Mouse (Mus musculus) right cerebral cortex, postnatal 36 days (tissue): ENCODE results near the gene Ndufaf7.

Experiments used
- DNase-seq, 2 experiments: peaks; one replicate each; pipeline ENCODE4 v3.0.0; 2022; ENCODE audit warnings: low spot score in 2 of 2, mixed read lengths in 1 of 2

The Ndufaf7 gene

DNA sequence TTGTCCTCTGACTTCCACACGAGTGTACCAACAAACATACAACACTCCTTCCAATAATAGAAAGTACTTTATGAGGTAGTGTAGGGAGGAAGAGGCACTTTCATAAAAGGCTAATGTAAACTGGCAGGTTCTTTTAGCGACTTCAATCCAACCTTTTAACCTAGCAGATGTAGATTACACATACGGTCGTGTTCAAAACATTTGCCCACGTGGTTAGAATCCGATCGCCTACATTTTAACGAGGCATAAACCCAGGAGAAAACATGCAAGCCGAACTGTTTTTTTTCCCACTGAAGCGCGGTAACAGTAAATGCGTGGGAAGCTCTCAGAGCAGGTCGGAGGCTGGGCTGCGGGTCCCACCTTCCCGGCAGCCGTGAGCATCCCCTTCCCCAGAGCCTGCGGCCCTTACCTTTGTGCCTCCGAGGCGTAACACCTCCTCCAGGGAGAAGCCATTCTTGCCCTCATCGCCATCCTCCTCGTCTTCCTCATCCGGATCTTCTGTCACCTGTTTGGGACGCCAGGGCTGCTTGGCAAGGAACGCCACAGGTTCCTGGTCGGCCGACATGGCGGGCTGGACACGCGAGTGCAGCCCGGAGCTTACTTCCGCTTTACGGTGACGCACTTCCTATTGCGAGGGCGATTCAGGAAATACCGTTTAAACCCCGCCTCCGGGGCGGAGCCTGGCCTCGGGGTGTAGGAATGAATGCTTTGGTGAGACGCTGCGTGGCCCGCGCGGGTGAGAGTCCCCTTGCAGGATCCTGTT lies at the start of gene Ndufaf7, which contains the start of gene Cebpz:
TSS of gene Ndufaf7 (plus strand) at position 671 of the 763 bp plus-strand sequence.
TSS of gene Cebpz (minus strand) at position 601 of the 763 bp plus-strand sequence.
- peak; percentile 97 to 98 for DNase-seq

- no peak for DNase-seq
These were observed 48.4 kb upstream of the Ndufaf7 start for GRCm38 (mm10) chr17:78888554-78888953.

DNA sequence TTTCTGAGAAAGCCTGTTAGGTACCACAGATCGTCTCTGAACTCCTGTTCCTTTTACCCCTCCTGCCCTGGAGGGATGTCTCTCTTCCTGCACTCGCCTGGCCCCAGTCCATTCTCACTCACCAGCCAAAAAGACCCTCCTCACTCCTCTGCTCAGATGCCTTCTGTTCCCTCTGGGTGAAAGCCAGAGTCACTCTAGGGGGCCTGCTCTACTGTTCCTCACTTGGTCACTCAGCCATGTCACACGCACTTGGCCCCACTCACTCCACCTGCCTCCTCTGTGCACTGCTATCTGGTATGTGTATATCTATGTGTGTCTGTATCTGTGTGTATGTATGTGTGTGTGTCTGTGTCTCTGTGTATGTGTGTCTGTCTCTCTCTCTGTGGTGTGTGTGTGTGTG lies 47.8 kb upstream of the Ndufaf7 start:
- no peak for DNase-seq

DNA sequence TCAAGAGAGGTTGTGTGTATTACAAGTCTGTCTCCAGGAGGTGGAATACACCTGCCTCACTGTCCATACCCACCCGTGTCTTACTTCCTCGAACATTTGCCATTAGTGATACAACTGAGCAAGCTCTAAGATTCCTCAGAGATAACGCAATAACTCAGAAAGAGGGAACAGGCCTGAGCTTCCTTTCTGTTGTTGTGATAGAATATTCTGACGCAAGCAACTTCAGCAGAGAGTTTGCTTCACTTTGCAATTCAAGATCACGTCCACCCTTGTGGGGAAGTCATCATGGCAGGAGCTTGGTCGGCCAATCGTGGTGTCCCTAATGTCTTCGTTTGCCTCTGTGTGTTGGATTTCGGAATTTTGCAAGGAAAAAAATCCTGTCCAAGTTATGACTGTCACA lies 45.9 kb upstream of the Ndufaf7 start:
- no peak for DNase-seq

- no peak for DNase-seq
These were observed 41.9 kb upstream of the Ndufaf7 start for GRCm38 (mm10) chr17:78894991-78895390.

GRCm38 (mm10) chr17:78895394-78895793 lies 41.5 kb upstream of the Ndufaf7 start:
- no peak for DNase-seq

- no peak for DNase-seq
These were observed 33.8 kb upstream of the Ndufaf7 start for GRCm38 (mm10) chr17:78903158-78903557.

DNA sequence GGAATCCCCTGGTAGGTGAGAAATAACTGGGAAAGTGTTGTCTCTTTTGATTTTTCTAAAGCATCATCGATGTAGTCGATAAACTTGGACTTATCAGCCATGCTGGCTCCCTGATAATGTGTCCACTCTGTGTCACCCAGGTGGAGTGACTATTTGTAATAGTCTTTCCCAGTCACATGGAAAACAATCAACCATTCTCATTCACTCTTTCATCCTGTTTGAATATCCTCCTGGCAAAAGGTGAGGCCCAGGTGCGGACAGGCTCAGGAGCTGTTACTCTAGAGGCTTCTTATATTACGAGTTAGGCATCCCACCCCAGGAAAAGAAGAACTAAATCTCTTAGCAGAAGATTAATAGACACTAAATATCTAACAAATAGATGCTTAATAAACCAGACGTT lies 30.0 kb upstream of the Ndufaf7 start, which contains the start of gene Sult6b1:
TSS of gene Sult6b1 (minus strand) at position 101 of the 400 bp plus-strand sequence.
- no peak for DNase-seq

- no peak for DNase-seq
These were observed 27.6 kb upstream of the Ndufaf7 start for GRCm38 (mm10) chr17:78909374-78909773.

DNA sequence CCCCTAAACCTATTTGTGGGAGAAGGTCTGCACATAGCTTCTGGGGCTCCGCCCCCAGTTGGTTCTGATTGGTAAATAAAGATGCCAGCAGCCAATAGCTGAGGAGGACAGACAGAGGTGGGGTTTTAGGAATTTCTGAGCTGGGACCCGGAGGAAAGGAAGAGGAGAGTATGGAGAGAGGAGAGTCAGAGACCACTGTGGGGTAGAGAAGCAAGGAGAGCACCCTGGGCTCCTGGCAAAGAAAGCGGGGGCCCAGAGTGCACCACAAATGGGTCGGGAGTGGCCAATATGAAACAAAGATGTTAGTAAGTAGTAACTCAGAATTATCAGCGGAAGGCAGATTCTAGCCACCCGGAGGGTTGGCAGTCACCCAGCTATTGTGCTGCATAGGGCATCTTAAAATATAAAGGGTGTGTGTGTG lies 24.1 kb upstream of the Ndufaf7 start:
- DNase-seq = no peak

DNA sequence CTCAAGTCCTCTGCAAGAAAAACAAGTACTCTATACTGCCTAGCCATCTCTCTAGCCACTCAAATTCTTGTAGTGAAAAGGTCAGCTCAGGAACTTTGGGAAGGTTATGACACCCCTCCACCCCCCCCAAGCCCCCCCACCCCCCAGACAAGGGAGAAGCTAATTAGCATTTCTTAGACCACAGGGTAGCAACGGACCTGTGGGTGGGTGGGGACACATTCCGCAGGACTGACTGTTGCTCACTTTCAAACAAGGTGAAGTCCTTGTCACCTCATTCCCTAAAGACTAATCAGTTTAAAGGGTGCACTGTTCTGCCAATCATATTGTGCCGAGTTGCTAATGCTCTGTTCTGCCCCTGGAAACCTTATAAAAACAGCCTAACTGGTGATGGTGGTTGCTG lies 23.0 kb upstream of the Ndufaf7 start:
- DNase-seq = no peak

GRCm38 (mm10) chr17:78915772-78916171 lies 21.2 kb upstream of the Ndufaf7 start:
- DNase-seq = no peak

DNA sequence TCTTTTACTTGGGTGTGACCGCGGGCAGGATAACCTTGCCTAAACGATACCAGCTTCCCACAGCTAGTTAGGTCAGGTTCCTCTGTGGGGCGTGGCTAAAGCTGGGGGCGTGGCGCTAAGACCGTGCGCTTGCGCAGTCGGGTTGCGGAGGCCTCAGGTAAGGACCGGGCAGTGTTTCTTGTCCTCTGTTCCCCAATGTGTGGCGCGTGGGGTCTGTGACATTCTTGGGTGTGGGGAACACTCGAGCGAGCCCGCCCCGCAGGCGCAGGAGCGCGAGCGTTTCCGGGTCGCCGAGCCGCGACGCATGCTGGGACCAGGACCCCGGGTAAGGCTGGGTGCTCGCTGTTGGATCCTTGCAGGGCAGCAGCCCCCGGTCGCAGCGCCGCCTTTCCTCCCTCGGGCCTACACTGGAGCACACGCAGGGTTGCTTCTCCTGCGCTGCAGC lies 20.5 kb upstream of the Ndufaf7 start, which contains the start of gene Cebpzos:
TSS of gene Cebpzos (plus strand) at position 132 of the 445 bp plus-strand sequence.
- peak; percentile 87 to 88 for DNase-seq

GRCm38 (mm10) chr17:78916899-78917298 lies 20.0 kb upstream of the Ndufaf7 start:
- no peak for DNase-seq

DNA sequence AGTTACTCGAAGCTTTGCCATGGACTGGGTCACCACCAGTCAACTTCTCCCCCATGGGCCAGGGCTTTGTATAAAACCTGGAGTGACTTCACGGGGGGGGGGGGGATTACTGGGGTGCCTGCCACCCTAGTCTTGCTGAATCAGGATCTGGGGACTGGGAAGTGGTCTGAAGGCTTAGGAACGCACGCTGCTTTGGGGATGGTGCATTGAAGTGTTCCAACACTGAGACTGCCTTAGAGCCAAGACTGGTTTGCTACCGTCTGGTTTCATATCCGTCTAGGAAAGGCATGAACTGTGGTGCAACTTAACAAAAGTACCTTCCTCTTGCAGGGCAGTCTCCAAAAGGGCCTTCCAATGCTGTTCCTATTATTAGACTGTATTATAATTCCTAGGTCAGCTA lies 19.2 kb upstream of the Ndufaf7 start:
- DNase-seq = no peak

GRCm38 (mm10) chr17:78935857-78936256 lies 1.1 kb upstream of the Ndufaf7 start:
- DNase-seq = no peak

DNA sequence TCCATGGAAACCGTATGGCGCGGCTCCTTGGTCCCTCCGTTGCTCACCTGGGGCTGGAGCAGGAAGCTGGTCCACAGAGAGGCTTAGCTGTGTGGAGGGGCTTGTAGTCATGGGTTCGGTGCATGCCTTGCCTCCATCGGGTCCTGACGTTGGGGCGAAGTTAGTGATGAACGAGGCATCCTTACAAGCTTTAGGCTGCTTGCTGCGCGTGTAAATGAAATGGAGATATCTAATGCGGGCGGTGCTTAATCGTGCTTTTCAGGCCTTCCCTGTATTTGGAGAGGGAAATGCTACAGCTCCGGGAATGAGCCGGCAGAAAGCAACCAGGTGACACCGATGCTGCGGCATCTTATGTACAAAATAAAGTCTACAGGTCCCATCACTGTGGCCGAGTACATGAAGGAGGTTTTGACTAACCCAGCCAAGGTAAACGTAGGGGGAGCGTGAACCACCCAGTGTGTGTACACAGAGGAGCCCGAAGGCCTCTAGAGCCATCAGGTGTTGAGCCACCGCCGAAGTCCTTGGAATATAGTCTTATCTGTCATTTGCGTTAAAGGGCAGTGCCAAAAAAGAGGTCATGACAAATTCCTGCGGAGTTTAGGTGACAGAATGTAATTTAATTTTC lies 405 bp downstream of the Ndufaf7 start:
- no peak for DNase-seq

DNA sequence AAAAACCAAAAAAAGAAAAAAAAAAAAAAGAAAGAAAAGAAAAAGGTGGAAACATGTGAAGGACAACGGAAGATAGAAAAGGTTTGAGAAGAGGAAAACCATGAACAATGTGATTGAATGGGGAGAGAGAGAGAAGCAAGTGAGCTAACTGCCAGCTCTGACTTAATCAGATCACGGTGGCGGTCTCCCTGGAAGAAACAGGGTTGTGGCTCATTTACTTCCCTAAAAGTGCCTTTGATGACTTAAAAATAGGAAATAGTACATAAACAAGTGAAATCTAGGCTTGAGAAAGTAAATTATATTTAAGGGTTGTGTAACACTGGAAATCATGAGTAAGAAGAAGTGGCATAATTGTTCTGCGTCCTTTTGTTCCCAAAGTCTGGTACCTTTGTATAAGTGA lies 2.0 kb downstream of the Ndufaf7 start:
- DNase-seq = no peak

DNA sequence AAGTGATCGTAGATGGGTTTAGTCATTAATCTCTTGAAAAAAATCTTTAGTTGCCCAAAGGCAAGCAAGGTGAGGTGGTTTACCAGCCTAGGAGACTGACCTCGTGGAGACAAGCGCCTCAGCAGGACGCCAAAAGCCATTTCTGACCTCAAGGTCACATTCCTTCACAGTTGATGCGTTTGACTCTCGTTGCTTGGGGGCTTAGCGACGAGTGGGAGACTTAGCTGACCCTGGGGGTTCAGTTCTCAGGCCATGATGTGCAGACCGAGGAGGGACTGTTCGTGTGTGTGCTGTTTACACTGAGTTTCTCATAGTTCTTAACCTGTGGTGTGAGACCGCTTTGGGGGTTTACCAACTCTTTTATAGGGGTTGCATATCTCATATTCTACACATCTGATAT lies 5.6 kb downstream of the Ndufaf7 start:
- DNase-seq = no peak

DNA sequence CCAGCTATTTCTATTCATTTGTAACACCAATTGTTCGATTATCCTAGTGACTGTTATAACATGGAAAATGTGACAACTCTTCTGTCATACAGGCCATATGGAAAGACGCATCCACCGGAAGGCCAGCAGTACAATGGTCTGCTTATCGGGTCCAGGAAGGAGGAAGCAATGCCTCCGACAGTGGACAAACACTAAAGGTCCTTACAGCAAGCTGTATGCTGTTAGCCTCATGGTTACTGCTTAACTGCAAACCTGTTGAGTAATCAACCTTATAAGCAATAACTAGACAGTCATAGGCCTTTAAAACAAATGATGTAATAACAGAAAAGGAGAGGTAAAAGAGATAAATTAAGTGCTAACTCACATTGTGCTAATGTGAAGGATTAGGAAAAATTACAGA lies 14.3 kb downstream of the Ndufaf7 start:
- no peak for DNase-seq

DNA sequence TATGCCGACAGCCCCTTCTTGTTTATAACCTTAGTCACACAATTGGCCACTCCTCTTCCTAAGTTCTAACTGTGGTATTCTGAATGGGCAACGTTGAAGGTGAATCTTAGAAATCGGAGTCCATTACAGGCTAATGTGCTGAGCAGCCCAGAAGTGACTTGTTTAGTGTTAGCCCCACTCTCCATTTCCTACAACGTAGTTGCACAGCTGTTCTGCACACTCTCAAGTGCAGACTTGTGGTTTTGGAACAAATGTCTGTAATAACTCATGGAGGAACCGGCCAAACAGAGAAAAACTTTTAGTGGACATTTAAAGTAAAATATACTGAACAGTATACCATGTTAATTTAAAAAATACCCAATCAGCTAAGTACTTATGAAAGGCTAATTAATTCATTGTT lies 15.1 kb downstream of the Ndufaf7 start:
- no peak for DNase-seq

DNA sequence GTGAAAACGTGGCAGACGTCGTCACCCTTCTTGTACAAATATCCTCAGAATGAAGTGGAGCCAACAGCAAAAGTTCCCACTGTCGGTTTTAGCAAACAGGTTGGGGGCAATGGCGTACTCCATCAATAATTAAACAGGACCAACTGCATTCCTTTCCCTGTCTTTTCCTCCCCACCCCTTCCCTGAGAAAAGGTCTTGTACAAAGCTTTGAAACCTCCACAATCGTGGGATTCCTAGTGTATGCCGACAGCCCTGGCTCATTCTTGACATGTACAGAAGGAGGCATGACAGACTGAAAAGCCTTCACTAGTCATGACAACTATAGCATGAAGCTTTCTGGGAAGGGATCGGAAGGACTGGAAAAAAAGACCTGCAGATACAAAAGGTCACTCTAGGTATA lies 16.3 kb downstream of the Ndufaf7 start:
- no peak for DNase-seq

DNA sequence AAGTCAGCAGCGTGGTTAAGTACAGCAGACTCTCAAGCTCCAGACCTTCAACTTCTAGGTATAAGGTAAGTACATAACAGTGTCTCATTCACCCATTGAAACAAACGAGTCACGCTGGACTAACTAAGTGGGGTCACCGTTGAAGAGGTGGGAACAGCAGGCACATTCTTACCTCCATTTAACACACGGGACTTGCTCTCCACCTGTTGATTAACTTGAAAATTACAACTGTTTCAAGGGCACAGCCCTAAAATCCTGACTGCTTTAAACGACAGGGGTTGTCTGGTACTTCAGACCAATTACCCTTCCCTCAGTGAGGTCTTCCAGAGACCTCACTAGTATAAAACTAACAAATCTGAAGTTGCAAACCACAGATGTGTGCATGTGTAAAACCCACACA lies 22.5 kb downstream of the Ndufaf7 start:
- no peak for DNase-seq
